Mouse (Mus musculus) liver, postnatal 0 days (tissue): Measurements from ENCODE around the gene Rcbtb2. TPM values are rescaled to one million over a fixed set of nuclear protein-coding genes. Genes with fewer than 3 reads are reported as not detected.

Experiments used
- ATAC-seq: fragments of 200-750 bp; cut with Nextera tagmentation; 2 replicates; pipeline ENCODE4 v1.8.0; 2017; ENCODE audit warnings: mild to moderate bottlenecking, moderate library complexity
- DNase-seq: peaks from one replicate; pipeline ENCODE4 v3.0.0-alpha.2; 2016
- H3K27ac ChIP-seq: fragments of 300-500 bp; sonication (generic); 2 replicates; pipeline ENCODE4 v1.5.1; 2014; ENCODE audit warnings: antibody characterized with exemption, moderate library complexity, mild to moderate bottlenecking, low read depth
- H3K27me3 ChIP-seq: fragments of 300-500 bp; sonication (generic); 2 replicates; pipeline ENCODE4 v1.6.1; 2014; ENCODE audit warnings: low read length, control low read depth, mixed read lengths; ENCODE audit not compliant: insufficient read depth
- H3K36me3 ChIP-seq: fragments of 300-500 bp; sonication (generic); replicated peaks from 2 replicates; pipeline ENCODE4 v1.6.1; 2014; ENCODE audit warnings: mild to moderate bottlenecking, control low read depth, low read length, moderate library complexity, mixed read lengths; ENCODE audit not compliant: insufficient read depth
- H3K4me1 ChIP-seq: fragments of 300-500 bp; sonication (generic); 2 replicates; pipeline ENCODE4 v1.6.1; 2014; ENCODE audit warnings: antibody characterized with exemption, mild to moderate bottlenecking, control low read depth; ENCODE audit not compliant: insufficient read depth
- H3K4me2 ChIP-seq: fragments of 300-500 bp; sonication (generic); 2 replicates; pipeline ENCODE4 v1.6.1; 2014; ENCODE audit warnings: low read depth, mild to moderate bottlenecking, low read length, moderate library complexity, mixed read lengths
- H3K4me3 ChIP-seq: fragments of 300-500 bp; sonication (generic); 2 replicates; pipeline ENCODE4 v1.5.1; 2014; ENCODE audit warnings: low read depth, low read length
- H3K9ac ChIP-seq: fragments of 300-500 bp; sonication (generic); replicated peaks from 2 replicates; pipeline ENCODE4 v1.6.1; 2014; ENCODE audit warnings: mild to moderate bottlenecking, moderate library complexity
- H3K9me3 ChIP-seq: fragments of 300-500 bp; sonication (generic); 2 replicates; pipeline ENCODE4 v1.6.1; 2016; ENCODE audit warnings: mild to moderate bottlenecking, control low read depth, low read length, mixed read lengths
- CTCF ChIP-seq: sonication (generic); IDR thresholded peaks from 2 replicates; pipeline ENCODE4 v1.5.1; 2016; ENCODE audit warnings: antibody characterized with exemption, low read depth
- EP300 ChIP-seq: IDR thresholded peaks from 2 replicates; pipeline ENCODE4 v1.6.1; 2016; ENCODE audit warnings: antibody characterized with exemption, low read depth, mild to moderate bottlenecking
- WGBS: fragments of 180-500 bp; shearing (Covaris S2); extraction: QIAGEN DNeasy Blood & Tissue Kit; methylation state at CpG from one replicate; pipeline ENCODE4 v1.1.7; 2014; ENCODE audit not compliant: insufficient replicate concordance; 5-methylcytosine and 5-hydroxymethylcytosine counted together
- microRNA counts: library from miRNA; unstranded; fragments of <30 nt; microRNA quantifications from one replicate; lab custom pipeline; 2015
- microRNA-seq: library from miRNA; unstranded; fragments of <30 nt; microRNA quantifications from one replicate; pipeline ENCODE4, GENCODE M21; 2016
- polyA plus RNA-seq: library from polyadenylated mRNA; unstranded; fragments of >200 nt; fragmentation: Nextera tagmentation; extraction: Ambion mirVana; gene quantifications from 2 replicates; pipeline ENCODE4 v1.2.1, GENCODE M21; 2015

Rcbtb2 gene
- polyA plus RNA-seq, 1 experiment from 2014 or later: 29.9 TPM

DNA sequence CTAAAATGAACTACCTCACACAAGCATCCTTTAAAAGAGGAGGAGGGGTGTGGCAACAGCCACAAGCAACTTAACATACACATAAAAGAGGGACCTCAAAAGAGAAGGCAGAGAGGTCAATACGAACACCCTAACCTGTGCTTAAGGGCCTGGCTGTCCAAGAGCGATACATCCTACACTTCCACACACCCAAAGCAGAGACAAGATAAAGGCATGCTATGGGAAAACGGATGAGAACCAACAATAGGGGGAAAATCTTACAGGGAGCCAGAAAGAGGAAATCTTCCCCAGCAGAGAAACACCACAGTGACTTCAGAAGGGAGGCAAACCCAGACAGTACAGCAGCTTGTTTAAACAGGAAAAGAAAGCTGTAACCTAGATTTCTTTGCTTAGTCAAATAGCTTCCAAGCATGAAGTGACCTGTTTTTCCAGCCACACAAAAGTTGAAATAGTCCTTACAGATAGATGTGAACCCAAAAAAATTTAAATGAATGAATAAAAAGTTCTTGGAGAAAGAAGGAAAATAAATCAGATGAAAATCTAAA, 132.7 kb downstream of the Rcbtb2 start:
- no peak overlapping the region for H3K4me3 ChIP-seq
- H3K27ac ChIP-seq: peak overlapping the region; percentile 55
- WGBS: 64% methylated on average over 3 of the region's 3 CpGs
- H3K27me3 ChIP-seq: no peaks in the 10 kb centered on the region
- ATAC-seq (no peak), DNase-seq (no peak)
- no peak overlapping the region for H3K4me2 ChIP-seq
- H3K9ac ChIP-seq: no peak overlapping the region
- no peaks in the 10 kb centered on the region for H3K9me3 ChIP-seq
- no peak for TF ChIP-seq EP300
- TF ChIP-seq CTCF: no peak
- H3K4me1 ChIP-seq: peaks cover 19% of the 10 kb centered on the region
- H3K36me3 ChIP-seq: peaks cover 13% of the 10 kb centered on the region

DNA sequence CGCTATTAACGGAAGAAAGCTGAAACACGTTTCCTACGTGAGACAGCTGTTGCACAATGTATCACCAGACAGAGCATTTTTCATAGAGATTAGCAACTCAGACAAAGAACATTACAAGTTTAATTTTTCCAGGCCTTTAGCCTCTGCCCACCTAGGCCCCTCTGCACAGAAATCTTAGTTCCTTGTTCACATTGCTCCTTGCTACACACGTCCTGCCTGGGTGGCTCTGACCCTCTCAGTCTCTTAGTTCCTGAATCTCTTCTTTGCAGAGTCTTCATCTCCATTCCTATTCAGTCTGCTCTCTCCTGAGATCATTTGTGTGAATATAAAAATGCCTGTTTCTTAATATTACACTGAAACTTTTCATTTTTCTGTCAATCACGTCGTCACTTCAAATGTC, 134.5 kb downstream of the Rcbtb2 start:
- no peak for ATAC-seq
- no peak for DNase-seq
- Histone ChIP-seq H3K27me3 (no peaks in the 10 kb centered on the region), H3K36me3 (peaks cover 18% of the 10 kb centered on the region), H3K9me3 (no peaks in the 10 kb centered on the region), H3K4me1 (peaks cover 17% of the 10 kb centered on the region), H3K4me2 (0 out of 2 replicates have a peak overlapping the region, but pooled peaks have one; percentile 18), H3K9ac (no peak overlapping the region), H3K27ac (no peak overlapping the region), H3K4me3 (no peak overlapping the region)
- WGBS: 49% methylated on average over 7 of the region's 7 CpGs
- TF ChIP-seq EP300 (no peak), CTCF (no peak)

MicroRNAs within 50 kb of the gene (microRNA counts, 519-probe panel; counts per million panel counts)
- microRNA mmu-miR-687 (lab: Ali Mortazavi, UCI): not detected

Small RNA genes lying within 50 kb of the gene (microRNA-seq; reads per million reads assigned to microRNA genes)
- gene Mir687: not detected

Other genes with a start within 250 kb of the Rcbtb2 start
- gene Cysltr2, start 73.9 kb upstream of the Rcbtb2 start, polyA plus RNA-seq: 0.58 and 0.84 TPM in 2 replicates
- gene Lpar6, start 114.9 kb downstream of the Rcbtb2 start, polyA plus RNA-seq: 12.2 and 12.9 TPM in 2 replicates
- 15.5 and 23.6 TPM in 2 replicates for gene Rb1, start 202.8 kb downstream of the Rcbtb2 start, polyA plus RNA-seq